Mouse (Mus musculus): ENCODE data around the gene Tent4b.

DNA sequence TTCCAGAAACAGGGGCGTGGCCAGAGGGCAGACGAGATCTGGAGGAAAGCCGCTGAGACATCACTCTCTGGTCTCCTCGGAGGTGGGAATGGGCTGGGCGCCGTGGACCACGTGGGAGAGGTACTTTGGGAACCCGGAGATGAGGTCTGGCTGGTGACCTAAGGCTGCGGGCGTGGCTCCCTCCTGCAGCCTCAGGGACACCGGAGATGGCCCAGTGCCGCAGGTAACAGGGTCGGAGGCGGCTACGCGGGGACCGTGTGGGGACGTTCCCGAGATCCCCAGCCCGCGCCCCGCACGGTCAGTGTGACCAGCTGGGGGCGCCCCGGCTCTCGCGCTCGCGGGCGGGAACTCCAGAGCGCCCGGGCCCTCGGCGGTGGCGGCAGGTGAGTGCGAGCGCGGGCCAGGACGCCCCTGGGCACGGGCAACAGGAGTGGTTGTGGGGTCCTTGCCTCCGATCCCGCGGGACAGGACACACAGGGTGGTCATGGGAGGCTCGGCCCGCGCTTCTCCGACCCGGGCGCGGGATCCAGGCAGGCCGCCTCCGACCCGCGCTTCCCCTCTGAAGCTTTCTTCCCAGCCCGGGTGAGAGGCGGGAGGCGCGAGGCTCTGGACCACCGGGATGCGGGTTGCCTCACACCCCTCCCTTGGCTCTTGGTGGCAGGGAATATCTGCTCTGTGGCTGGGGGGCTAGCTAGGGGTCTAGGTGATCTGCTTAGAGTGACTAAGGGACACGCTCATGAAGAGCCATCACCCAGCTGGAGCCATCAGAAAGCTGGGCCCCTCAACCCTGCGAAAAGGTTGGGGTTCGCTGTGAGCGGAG is 73.4 kb downstream of the Tent4b start, which contains the start of gene Adcy7:
- TF ChIP-seq CTCF (IDR thresholded peaks at IDR 0.05; ENCODE audit: low read depth) = peak; percentile 29
- TF ChIP-seq EP300 (IDR thresholded peaks at IDR 0.05; ENCODE audit: low read depth) = no peak
